Mouse (Mus musculus) duodenum, adult 2 months (tissue): ENCODE measurements around the gene Ppm1j. TPM values are rescaled to one million over a fixed set of nuclear protein-coding genes. Genes with fewer than 3 reads are reported as not detected.

Experiments used
- polyA plus RNA-seq: library from polyadenylated mRNA; depleted of rRNA; stranded (reverse); fragments of >200 nt; gene quantifications from 2 replicates; pipeline ENCODE4 v1.2.3, GENCODE M21; 2012; ENCODE audit warnings: low replicate concordance; rRNA removed

The Ppm1j gene
- 125 and 134 TPM in 2 replicates for polyA plus RNA-seq

DNA sequence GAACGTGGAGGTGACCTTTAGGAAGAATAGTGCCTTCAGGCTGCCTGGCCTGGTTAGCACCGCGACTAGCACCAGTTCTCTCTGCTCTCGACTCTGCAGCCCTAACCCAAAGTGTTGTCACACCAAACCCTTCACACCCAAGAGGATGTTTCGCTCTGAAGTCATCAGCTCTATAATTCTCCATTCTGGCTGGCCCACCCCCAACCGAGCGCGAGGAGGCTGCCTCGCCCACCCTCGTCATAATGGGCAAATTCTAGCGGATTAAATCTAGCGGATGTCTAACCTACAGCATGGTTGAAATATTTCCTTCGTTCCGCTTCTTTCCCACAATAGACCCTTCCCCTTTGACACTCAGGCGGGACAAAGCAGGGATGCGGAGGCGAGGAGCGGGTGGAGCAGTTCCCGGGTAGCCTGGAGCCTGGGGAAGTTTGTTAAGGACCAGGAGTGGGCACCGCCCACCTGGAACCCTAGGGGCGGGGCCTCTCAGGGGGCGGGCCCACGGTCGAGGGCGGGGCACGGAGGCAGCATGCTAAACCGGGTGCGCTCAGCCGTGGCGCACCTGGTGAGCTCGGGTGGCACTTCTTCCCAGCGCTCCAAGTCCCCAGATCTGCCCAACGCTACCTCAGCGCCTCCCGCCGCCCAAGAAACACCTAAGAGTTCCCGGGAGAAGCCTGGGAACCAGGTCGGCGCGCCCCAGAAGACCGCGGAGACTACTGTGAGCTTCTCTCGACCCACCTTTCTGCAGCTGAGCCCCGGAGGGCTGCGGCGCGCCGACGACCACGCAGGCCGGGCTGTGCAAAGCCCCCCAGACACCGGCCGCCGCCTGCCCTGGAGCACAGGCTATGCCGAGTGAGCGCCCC is at the start of gene Ppm1j:
Gene Ppm1j (plus strand): TSS at position 496 of the 860 bp plus-strand sequence.

DNA sequence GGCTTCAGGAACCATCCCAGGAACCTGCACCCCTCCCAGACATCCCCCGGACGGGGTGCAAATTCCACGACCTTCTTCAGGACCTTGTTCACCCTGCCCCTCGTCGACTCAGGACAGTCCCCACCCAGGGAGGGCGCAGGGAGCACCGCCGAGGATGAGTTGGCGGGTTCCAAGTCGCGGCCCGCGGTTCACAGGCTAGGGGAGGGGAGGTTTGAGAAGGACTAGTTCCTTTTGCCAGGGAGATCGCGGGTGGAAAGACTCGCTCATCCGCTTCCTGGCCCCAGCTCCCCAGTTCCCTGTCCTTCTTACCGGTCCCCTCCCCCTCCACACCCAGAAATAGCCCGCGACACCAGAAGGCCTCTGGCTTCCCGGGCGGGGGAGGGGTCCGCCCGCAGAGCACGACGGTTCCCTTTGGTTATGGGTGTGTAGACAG is 631 bp downstream of the Ppm1j start, which contains the start of gene Fam19a3:
Gene Fam19a3 (minus strand): TSS at position 370 of the 433 bp plus-strand sequence.

GRCm38 (mm10) chr3:104788075-104788474 is 7.2 kb downstream of the Ppm1j start, which contains the start of gene Rhoc:
Rhoc (plus strand) TSS chr3:104788375.

GRCm38 (mm10) chr3:104817991-104818748 is 37.3 kb downstream of the Ppm1j start, which contains the start of gene Mov10:
Mov10 (minus strand) TSS chr3:104818563.

Other genes starting within 250 kb of the Ppm1j start
- gene Slc16a1, start 142.4 kb upstream of the Ppm1j start, polyA plus RNA-seq, result 22.7 and 25.0 TPM in 2 replicates
- 1.2 and 2.1 TPM in 2 replicates for gene Fam19a3, start 784 bp downstream of the Ppm1j start, polyA plus RNA-seq
- 176 and 350 TPM in 2 replicates for gene Rhoc, start 7.3 kb downstream of the Ppm1j start, polyA plus RNA-seq
- 30.7 and 52.9 TPM in 2 replicates for gene Mov10, start 37.5 kb downstream of the Ppm1j start, polyA plus RNA-seq
- 3.0 and 3.4 TPM in 2 replicates for gene St7l, start 82.9 kb downstream of the Ppm1j start, polyA plus RNA-seq
- 8.7 TPM in 2 replicates for gene Capza1, start 83.4 kb downstream of the Ppm1j start, polyA plus RNA-seq
- gene Wnt2b, start 180.9 kb downstream of the Ppm1j start, polyA plus RNA-seq, result 4.9 and 5.5 TPM in 2 replicates